Mouse (Mus musculus): ENCODE data around the gene Gm20532. TPM values are rescaled to one million over a fixed set of nuclear protein-coding genes. Genes with fewer than 3 reads are reported as not detected.

The Gm20532 gene
- total and polyA plus RNA-seq, 3 experiments: 0.15 TPM; not detected in 2

- no peak overlapping the region for H3K9ac ChIP-seq (ENCODE audit: control insufficient read depth, low read depth, low read length, poor library complexity, severe bottlenecking)
- no peaks in the 10 kb centered on the region for H3K9me3 ChIP-seq (replicated peaks; ENCODE audit: insufficient read depth, low read length)
- no peak overlapping the region for H3K4me3 ChIP-seq (ENCODE audit: control insufficient read depth in 1 of 2, insufficient read depth in 1 of 2, low read depth in 2 of 2, low read length in 2 of 2)
- H3K36me3 ChIP-seq (ENCODE audit: control insufficient read depth in 1 of 2, insufficient read depth in 2 of 2, low read length in 2 of 2): peaks cover 0 to 13% of the 10 kb centered on the region in 2 experiments; a peak in 2 of 4 replicates
- TF ChIP-seq TAL1 (IDR thresholded peaks at IDR 0.05; ENCODE audit: low read length) (no peak), E2F4 (IDR thresholded peaks at IDR 0.05; ENCODE audit: borderline replicate concordance, low read depth, low read length) (no peak), CTCF (IDR thresholded peaks at IDR 0.05 in 2 of 3, conservative IDR thresholded peaks at IDR 0.05 in 1 of 3; ENCODE audit: control insufficient read depth in 1 of 3, insufficient read depth in 1 of 3, low read depth in 2 of 3, low read length in 3 of 3, poor library complexity in 1 of 3, severe bottlenecking in 1 of 3) (no peak), ZC3H11A (IDR thresholded peaks at IDR 0.05; ENCODE audit: low read depth, low read length) (no peak), ZMIZ1 (IDR thresholded peaks at IDR 0.05; ENCODE audit: low read depth, low read length) (no peak), CHD2 (IDR thresholded peaks at IDR 0.05; ENCODE audit: low read length) (no peak), RCOR1 (IDR thresholded peaks at IDR 0.05; ENCODE audit: low read depth, low read length) (no peak)
- no peak for DNase-seq (ENCODE audit: low read depth, low spot score)
- H3K27ac ChIP-seq (ENCODE audit: control insufficient read depth, low read depth, low read length): no peak overlapping the region
- no peaks in the 10 kb centered on the region for H3K27me3 ChIP-seq (ENCODE audit: control insufficient read depth in 1 of 2, insufficient read depth in 2 of 2, low read length in 2 of 2)
- H3K79me2 ChIP-seq (ENCODE audit: control insufficient read depth, insufficient read depth, low read length, poor library complexity): no peaks in the 10 kb centered on the region; the same call in 1 of the 2 replicates
- H3K4me1 ChIP-seq (ENCODE audit: control insufficient read depth in 1 of 2, insufficient read depth in 2 of 2, low read length in 2 of 2): peaks cover 9 to 36% of the 10 kb centered on the region in 2 experiments
Observed at GRCm38 (mm10) chr2:26580751-26581150, 5.7 kb upstream of the Gm20532 start.

- Histone ChIP-seq H3K27me3 (ENCODE audit: control insufficient read depth in 1 of 2, insufficient read depth in 2 of 2, low read length in 2 of 2) (no peaks in the 10 kb centered on the region), H3K4me1 (ENCODE audit: control insufficient read depth in 1 of 2, insufficient read depth in 2 of 2, low read length in 2 of 2) (peaks cover 4 to 26% of the 10 kb centered on the region in 2 experiments; a peak in 3 of 4 replicates), H3K9me3 (replicated peaks; ENCODE audit: insufficient read depth, low read length) (no peaks in the 10 kb centered on the region), H3K4me3 (ENCODE audit: control insufficient read depth in 1 of 2, insufficient read depth in 1 of 2, low read depth in 2 of 2, low read length in 2 of 2) (peak overlapping the region; percentile 39 to 52; a peak in 3 of 4 replicates), H3K36me3 (ENCODE audit: control insufficient read depth in 1 of 2, insufficient read depth in 2 of 2, low read length in 2 of 2) (peaks cover 0 to 6% of the 10 kb centered on the region in 2 experiments; a peak in 2 of 4 replicates), H3K9ac (ENCODE audit: control insufficient read depth, low read depth, low read length, poor library complexity, severe bottlenecking) (peak overlapping the region; percentile 15; the same call in 1 of the 2 replicates), H3K79me2 (ENCODE audit: control insufficient read depth, insufficient read depth, low read length, poor library complexity) (no peaks in the 10 kb centered on the region; the same call in 1 of the 2 replicates), H3K27ac (ENCODE audit: control insufficient read depth, low read depth, low read length) (no peak overlapping the region)
- DNase-seq (ENCODE audit: low read depth, low spot score): peak; percentile 63
- TF ChIP-seq CHD2 (IDR thresholded peaks at IDR 0.05; ENCODE audit: low read length): peak; percentile 29; the same call in 1 of the 2 replicates
- no peak for TF ChIP-seq MAX (IDR thresholded peaks at IDR 0.05; ENCODE audit: low read length)
- no peak for TF ChIP-seq CTCF (IDR thresholded peaks at IDR 0.05 in 2 of 3, conservative IDR thresholded peaks at IDR 0.05 in 1 of 3; ENCODE audit: control insufficient read depth in 1 of 3, insufficient read depth in 1 of 3, low read depth in 2 of 3, low read length in 3 of 3, poor library complexity in 1 of 3, severe bottlenecking in 1 of 3)
- TF ChIP-seq BHLHE40 (IDR thresholded peaks at IDR 0.05; ENCODE audit: borderline replicate concordance, low read depth, low read length): no peak
Observed at GRCm38 (mm10) chr2:26582203-26582602, 4.2 kb upstream of the Gm20532 start.

- H3K36me3 ChIP-seq (ENCODE audit: control insufficient read depth in 1 of 2, insufficient read depth in 2 of 2, low read length in 2 of 2): peaks cover 0 to 12% of the 10 kb centered on the region in 2 experiments; a peak in 2 of 4 replicates
- no peaks in the 10 kb centered on the region; the same call in 1 of the 2 replicates for H3K79me2 ChIP-seq (ENCODE audit: control insufficient read depth, insufficient read depth, low read length, poor library complexity)
- H3K4me3 ChIP-seq (ENCODE audit: control insufficient read depth in 1 of 2, insufficient read depth in 1 of 2, low read depth in 2 of 2, low read length in 2 of 2): no peak overlapping the region
- H3K9ac ChIP-seq (ENCODE audit: control insufficient read depth, low read depth, low read length, poor library complexity, severe bottlenecking): no peak overlapping the region
- TF ChIP-seq JUND (IDR thresholded peaks at IDR 0.05; ENCODE audit: low read depth, low read length) (no peak), SMC3 (IDR thresholded peaks at IDR 0.05; ENCODE audit: low read depth, low read length) (no peak), SIN3A (IDR thresholded peaks at IDR 0.05; ENCODE audit: low read length) (no peak), HCFC1 (IDR thresholded peaks at IDR 0.05; ENCODE audit: low read depth, low read length) (no peak), MYB (IDR thresholded peaks at IDR 0.05; ENCODE audit: low read depth, low read length) (no peak), ZC3H11A (IDR thresholded peaks at IDR 0.05; ENCODE audit: low read depth, low read length) (no peak), CHD2 (IDR thresholded peaks at IDR 0.05; ENCODE audit: low read length) (no peak), USF1 (IDR thresholded peaks at IDR 0.05; ENCODE audit: low read depth, low read length) (no peak), POLR2A (IDR thresholded peaks at IDR 0.05; ENCODE audit: control insufficient read depth in 1 of 2, insufficient read depth in 1 of 2, low read depth in 1 of 2, low read length in 2 of 2, poor library complexity in 1 of 2) (no peak), TBP (IDR thresholded peaks at IDR 0.05; ENCODE audit: low read depth, low read length) (no peak), GATA1 (IDR thresholded peaks at IDR 0.05; ENCODE audit: low read depth, low read length) (no peak), BHLHE40 (IDR thresholded peaks at IDR 0.05; ENCODE audit: borderline replicate concordance, low read depth, low read length) (no peak), POLR2AphosphoS5 (IDR thresholded peaks at IDR 0.05; ENCODE audit: borderline replicate concordance, low read depth, low read length) (no peak), NELFE (IDR thresholded peaks at IDR 0.05; ENCODE audit: low read depth, low read length) (no peak), USF2 (IDR thresholded peaks at IDR 0.05; ENCODE audit: borderline replicate concordance in 1 of 2, insufficient read depth in 1 of 2, low read depth in 1 of 2, low read length in 2 of 2) (no peak), TCF12 (IDR thresholded peaks at IDR 0.05; ENCODE audit: low read depth, low read length) (no peak), MEF2A (IDR thresholded peaks at IDR 0.05; ENCODE audit: extremely low read depth, insufficient replicate concordance, low read depth, low read length, poor library complexity, severe bottlenecking) (no peak)
- no peak for DNase-seq (ENCODE audit: low read depth, low spot score)
- no peak overlapping the region for H3K27ac ChIP-seq (ENCODE audit: control insufficient read depth, low read depth, low read length)
- no peaks in the 10 kb centered on the region for H3K9me3 ChIP-seq (replicated peaks; ENCODE audit: insufficient read depth, low read length)
- H3K27me3 ChIP-seq (ENCODE audit: control insufficient read depth in 1 of 2, insufficient read depth in 2 of 2, low read length in 2 of 2): no peaks in the 10 kb centered on the region
- H3K4me1 ChIP-seq (ENCODE audit: control insufficient read depth in 1 of 2, insufficient read depth in 2 of 2, low read length in 2 of 2): peaks cover 4 to 27% of the 10 kb centered on the region in 2 experiments; a peak in 3 of 4 replicates
Observed at GRCm38 (mm10) chr2:26582741-26583140, 3.7 kb upstream of the Gm20532 start.
